Mouse (Mus musculus) forebrain, embryonic 15.5 days (tissue): Measurements from ENCODE around the gene Acsm5. TPM values are rescaled to one million over a fixed set of nuclear protein-coding genes. Genes with fewer than 3 reads are reported as not detected.

Experiments
- ATAC-seq: fragments of 200-750 bp; cut with Nextera tagmentation; replicated peaks from 2 replicates; pipeline ENCODE4 v1.8.0; 2017; ENCODE audit warnings: mild to moderate bottlenecking, moderate TSS enrichment, moderate library complexity
- H3K27ac ChIP-seq: fragments of 300-500 bp; sonication (generic); replicated peaks from 2 replicates; pipeline ENCODE4 v1.5.1; 2015; ENCODE audit warnings: mild to moderate bottlenecking, inconsistent platforms
- H3K27me3 ChIP-seq: fragments of 300-500 bp; sonication (generic); 2 replicates; pipeline ENCODE4 v1.6.1; 2015; ENCODE audit warnings: inconsistent platforms
- H3K36me3 ChIP-seq: fragments of 300-500 bp; sonication (generic); 2 replicates; pipeline ENCODE4 v1.6.1; 2015; ENCODE audit warnings: mild to moderate bottlenecking, inconsistent platforms
- H3K4me1 ChIP-seq: fragments of 300-500 bp; sonication (generic); 2 replicates; pipeline ENCODE4 v1.6.1; 2015; ENCODE audit warnings: inconsistent platforms
- H3K4me2 ChIP-seq: fragments of 300-500 bp; sonication (generic); replicated peaks from 2 replicates; pipeline ENCODE4 v1.6.1; 2015; ENCODE audit warnings: mild to moderate bottlenecking, inconsistent platforms
- H3K4me3 ChIP-seq: fragments of 300-500 bp; sonication (generic); 2 replicates; pipeline ENCODE4 v1.5.1; 2015; ENCODE audit warnings: mild to moderate bottlenecking, inconsistent platforms
- H3K9ac ChIP-seq: fragments of 300-500 bp; sonication (generic); replicated peaks from 2 replicates; pipeline ENCODE4 v1.6.1; 2015; ENCODE audit warnings: mild to moderate bottlenecking, inconsistent platforms
- H3K9me3 ChIP-seq: fragments of 300-500 bp; sonication (generic); 2 replicates; pipeline ENCODE4 v1.6.1; 2016; ENCODE audit warnings: inconsistent platforms
- WGBS: fragments of 180-500 bp; shearing (Covaris S2); methylation state at CpG from one replicate; pipeline ENCODE4 v1.1.7; 2015; ENCODE audit warnings: mixed read lengths; 5-methylcytosine and 5-hydroxymethylcytosine counted together
- polyA plus RNA-seq: library from polyadenylated mRNA; unstranded; fragments of >200 nt; fragmentation: Nextera tagmentation; extraction: Ambion mirVana; gene quantifications from 2 replicates; pipeline ENCODE4 v1.2.1, GENCODE M21; 2015

Acsm5 gene
- not detected in 2 replicates for polyA plus RNA-seq

DNA sequence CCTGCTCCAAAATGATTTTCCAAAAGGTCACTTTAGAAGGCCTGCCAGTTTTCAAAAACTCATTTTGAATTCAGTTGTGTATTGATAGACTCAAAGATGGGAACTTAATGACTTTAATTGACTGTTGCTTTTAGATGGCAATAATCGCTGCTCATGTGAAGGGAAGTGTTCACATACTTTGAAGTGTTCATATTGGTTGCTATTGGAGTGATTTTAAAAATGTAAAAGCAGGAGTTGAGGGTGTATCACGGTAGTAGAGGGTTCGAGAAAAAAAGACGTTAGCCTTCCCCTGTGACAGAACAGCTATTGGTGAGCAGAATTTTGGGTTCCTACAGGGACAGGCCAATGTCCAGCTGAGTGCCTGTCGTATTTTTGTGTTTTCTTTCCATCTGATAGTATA lies at the start of gene Acsm5:
Acsm5 (plus strand) TSS at position 301 of the 400 bp plus-strand sequence.
- no peak within 1 kb of the TSS for H3K4me2 ChIP-seq
- H3K4me3 ChIP-seq = no peak within 1 kb of the TSS
- H3K27me3 ChIP-seq = no peaks in the 10 kb centered on the region
- H3K9ac ChIP-seq = no peak within 1 kb of the TSS
- no peaks in the 10 kb centered on the region for H3K9me3 ChIP-seq
- WGBS = 76% methylated on average over 5 of the region's 5 CpGs
- H3K27ac ChIP-seq = no peak within 1 kb of the TSS
- no peak for ATAC-seq
- H3K4me1 ChIP-seq = no peaks in the 10 kb centered on the region
- H3K36me3 ChIP-seq = no peaks in the 10 kb centered on the region

DNA sequence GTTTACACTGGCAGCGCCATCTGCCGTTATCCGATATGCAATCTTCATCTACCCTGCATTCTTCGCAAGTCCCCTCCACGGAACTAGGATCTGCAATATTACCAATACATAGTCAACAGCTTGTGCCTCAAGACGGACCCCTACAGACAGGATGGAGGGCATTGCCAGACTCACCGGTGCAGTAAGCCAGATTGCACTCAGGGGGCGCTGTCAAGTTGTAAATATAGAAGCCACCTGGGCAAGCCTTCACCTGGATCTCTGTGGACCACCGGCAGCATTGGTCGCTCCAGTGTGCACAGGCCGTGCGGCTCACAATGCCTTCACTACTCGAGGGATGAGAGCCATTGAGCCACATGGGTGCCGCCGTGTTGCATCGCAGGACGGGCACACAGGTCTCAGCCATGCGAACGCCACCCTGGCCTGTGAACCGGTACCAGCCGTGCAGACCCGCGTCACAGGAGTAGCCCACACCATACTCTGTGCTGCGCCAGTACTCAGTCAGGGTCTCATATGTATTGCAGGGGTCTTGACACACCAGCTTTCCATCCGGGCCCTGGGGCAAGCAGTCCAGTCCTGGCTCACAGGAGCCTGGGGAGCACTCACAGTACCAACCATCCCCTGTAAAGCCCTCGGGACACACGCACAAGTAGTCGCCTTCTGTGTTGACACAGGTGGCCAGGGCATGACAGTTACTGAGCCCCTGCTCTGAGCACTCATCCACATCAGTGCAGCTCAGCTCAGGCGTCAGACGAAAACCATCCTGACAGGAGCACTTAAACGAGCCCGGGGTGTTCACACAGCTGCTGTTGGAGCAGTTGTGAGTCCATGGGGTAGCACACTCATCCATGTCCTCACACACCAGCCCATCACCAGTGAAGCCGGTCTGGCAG lies 42.5 kb upstream of the Acsm5 start:
- Histone ChIP-seq H3K36me3 (no peaks in the 10 kb centered on the region), H3K9me3 (no peaks in the 10 kb centered on the region), H3K4me3 (no peak overlapping the region), H3K9ac (no peak overlapping the region), H3K4me2 (no peak overlapping the region), H3K4me1 (no peaks in the 10 kb centered on the region), H3K27ac (no peak overlapping the region), H3K27me3 (no peaks in the 10 kb centered on the region)
- WGBS = 76% methylated on average over 33 of the region's 33 CpGs
- no peak for ATAC-seq

DNA sequence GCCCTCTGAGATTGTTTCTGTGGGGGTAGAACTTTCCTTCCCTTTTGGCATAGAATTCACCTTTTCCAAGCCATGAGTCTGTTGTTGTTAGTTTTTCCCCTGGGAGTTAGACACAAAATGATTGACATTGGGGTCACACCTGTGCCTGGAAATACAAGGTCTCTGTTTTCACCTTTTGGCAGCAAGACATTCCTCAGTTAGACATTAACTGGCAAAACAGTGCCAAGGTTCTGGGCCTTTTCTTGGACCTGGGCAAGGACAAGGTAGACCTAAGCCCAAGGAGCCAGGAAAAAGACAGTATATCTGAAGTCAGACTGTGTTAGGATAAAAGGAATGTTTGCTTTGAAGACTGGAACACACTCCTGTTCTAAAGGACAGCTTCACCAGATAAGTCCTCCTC lies 40.0 kb upstream of the Acsm5 start, which contains the start of gene Umod:
Umod (minus strand) TSS at position 27 of the 400 bp plus-strand sequence.
- no peaks in the 10 kb centered on the region for H3K27me3 ChIP-seq
- H3K4me2 ChIP-seq = no peak within 1 kb of the TSS
- H3K27ac ChIP-seq = no peak within 1 kb of the TSS
- no peaks in the 10 kb centered on the region for H3K4me1 ChIP-seq
- no peaks in the 10 kb centered on the region for H3K36me3 ChIP-seq
- H3K9ac ChIP-seq = no peak within 1 kb of the TSS
- no peaks in the 10 kb centered on the region for H3K9me3 ChIP-seq
- no peak for ATAC-seq
- no peak within 1 kb of the TSS for H3K4me3 ChIP-seq

DNA sequence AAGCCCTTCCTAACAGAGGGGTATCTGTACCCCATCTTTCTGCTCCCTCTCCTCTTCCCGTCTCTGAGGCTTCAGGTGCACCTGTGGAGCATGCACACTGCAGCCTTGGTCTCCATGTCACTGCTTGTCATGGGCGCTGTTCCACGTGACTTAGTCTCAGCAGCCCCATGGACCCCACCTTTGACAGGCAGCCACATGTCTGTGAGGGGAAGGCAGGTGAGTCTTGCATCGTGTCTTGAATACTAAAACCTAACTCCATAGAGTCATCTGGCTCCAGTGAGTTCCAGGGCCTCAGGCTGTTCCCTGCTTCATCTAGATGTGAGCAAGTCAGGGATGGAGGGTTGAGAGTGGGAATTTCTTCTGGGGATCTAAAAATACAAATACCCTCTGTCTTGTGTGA lies 35.1 kb upstream of the Acsm5 start:
- WGBS = 82% methylated on average over 4 of the region's 4 CpGs
- Histone ChIP-seq H3K9ac (no peak overlapping the region), H3K4me1 (no peaks in the 10 kb centered on the region)

DNA sequence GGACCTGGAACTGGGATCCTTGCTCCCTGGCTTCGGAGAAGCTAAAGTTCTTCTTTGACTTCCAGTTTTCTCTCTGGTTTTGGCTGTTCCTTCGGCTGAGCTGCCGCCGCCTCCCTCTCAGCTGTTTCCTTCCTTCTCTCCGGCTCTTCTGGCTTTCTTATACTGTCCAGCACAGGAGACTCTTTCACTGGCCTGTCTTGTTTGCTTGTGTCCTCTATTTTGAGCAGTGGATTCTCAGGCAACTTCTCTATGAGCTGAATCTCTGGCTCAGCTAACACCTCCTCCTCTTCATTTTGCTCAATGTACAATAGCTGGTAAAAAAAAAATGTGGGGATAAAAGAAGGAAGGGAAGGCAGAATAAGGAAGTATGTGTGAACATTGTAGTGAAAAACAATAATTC lies 32.6 kb upstream of the Acsm5 start:
- no peaks in the 10 kb centered on the region for H3K9me3 ChIP-seq
- no peak for ATAC-seq
- no peak overlapping the region for H3K4me3 ChIP-seq
- H3K36me3 ChIP-seq = no peaks in the 10 kb centered on the region
- 91% methylated on average over 5 of the region's 5 CpGs for WGBS
- no peak overlapping the region for H3K27ac ChIP-seq
- no peak overlapping the region for H3K4me2 ChIP-seq
- no peaks in the 10 kb centered on the region for H3K27me3 ChIP-seq
- H3K9ac ChIP-seq = no peak overlapping the region
- no peaks in the 10 kb centered on the region for H3K4me1 ChIP-seq

More for the DNA sequence above, 35.1 kb upstream of the Acsm5 start:
- Histone ChIP-seq H3K27ac (no peak overlapping the region), H3K4me2 (no peak overlapping the region), H3K4me3 (no peak overlapping the region), H3K9me3 (no peaks in the 10 kb centered on the region), H3K36me3 (no peaks in the 10 kb centered on the region), H3K27me3 (no peaks in the 10 kb centered on the region)
- no peak for ATAC-seq

DNA sequence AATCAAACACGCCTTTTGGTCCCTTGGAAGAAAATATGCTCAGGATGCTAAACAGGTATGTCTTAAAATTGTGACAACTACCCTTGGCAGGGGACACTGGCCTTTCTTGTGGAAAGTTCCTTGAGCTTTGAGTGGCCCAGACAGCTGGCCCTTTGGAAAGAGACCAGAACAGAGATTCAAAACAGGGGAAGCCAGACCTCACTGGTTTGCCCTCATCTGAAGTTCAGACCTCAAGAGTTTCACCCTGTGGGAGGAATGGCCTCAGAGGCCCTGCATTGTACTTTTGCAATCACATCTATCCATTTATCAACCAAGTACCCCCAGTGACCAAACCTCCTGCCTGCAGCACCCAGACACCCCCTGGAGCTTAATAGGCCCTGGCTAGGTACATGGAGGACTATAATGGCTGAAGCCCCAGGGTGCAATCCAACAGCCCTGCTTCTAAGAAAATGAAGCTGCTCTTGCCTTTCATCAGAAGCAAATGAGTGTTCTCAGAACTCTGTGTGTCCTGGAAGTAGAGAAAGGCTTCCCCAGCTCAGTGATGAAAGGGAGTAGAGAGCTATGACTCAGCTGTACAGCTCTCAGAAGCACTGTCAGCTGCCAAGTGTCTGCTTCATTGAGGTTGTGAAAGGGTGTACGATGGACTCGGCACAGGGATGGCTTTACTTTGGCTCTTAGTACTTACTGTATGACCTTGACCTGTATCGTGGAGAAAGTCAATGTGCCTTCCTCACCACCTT lies 29.1 kb upstream of the Acsm5 start:
- no peaks in the 10 kb centered on the region for H3K27me3 ChIP-seq
- no peak overlapping the region for H3K9ac ChIP-seq
- ATAC-seq = no peak
- WGBS = 86% methylated on average over 4 of the region's 4 CpGs
- H3K9me3 ChIP-seq = no peaks in the 10 kb centered on the region
- no peaks in the 10 kb centered on the region for H3K36me3 ChIP-seq
- H3K4me3 ChIP-seq = no peak overlapping the region
- H3K4me2 ChIP-seq = no peak overlapping the region
- H3K27ac ChIP-seq = no peak overlapping the region
- H3K4me1 ChIP-seq = no peaks in the 10 kb centered on the region

DNA sequence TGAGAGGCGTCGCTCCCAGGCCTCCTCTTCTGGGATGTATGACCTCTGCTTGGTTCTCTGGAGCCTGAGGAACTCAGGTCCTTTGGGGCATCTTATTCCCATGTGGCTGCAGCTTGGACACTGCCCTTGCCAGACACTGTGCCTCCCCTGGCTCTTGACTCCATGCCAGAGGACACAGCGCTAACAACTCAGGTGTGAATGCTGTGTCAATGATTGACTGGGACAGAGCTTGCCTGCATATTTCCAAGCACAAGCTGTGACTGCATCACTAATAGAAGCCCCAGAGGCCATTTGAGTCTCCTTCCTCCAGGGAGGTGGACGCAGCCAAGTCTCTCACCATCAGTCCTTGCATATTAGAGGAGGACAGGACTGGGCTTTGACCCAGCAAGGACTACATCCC lies 8.1 kb upstream of the Acsm5 start:
- no peak overlapping the region for H3K9ac ChIP-seq
- WGBS = 95% methylated on average over 4 of the region's 4 CpGs
- H3K4me1 ChIP-seq = no peaks in the 10 kb centered on the region
- H3K36me3 ChIP-seq = no peaks in the 10 kb centered on the region
- H3K4me3 ChIP-seq = no peak overlapping the region
- no peak overlapping the region for H3K4me2 ChIP-seq
- no peak overlapping the region for H3K27ac ChIP-seq
- H3K9me3 ChIP-seq = no peaks in the 10 kb centered on the region
- H3K27me3 ChIP-seq = no peaks in the 10 kb centered on the region
- ATAC-seq = no peak

GRCm38 (mm10) chr7:119513056-119513455 lies 6.2 kb upstream of the Acsm5 start:
- 0 out of 2 replicates have a peak, but pooled peaks have one; percentile 48 for ATAC-seq
- WGBS = 23% methylated on average over 7 of the region's 7 CpGs

DNA sequence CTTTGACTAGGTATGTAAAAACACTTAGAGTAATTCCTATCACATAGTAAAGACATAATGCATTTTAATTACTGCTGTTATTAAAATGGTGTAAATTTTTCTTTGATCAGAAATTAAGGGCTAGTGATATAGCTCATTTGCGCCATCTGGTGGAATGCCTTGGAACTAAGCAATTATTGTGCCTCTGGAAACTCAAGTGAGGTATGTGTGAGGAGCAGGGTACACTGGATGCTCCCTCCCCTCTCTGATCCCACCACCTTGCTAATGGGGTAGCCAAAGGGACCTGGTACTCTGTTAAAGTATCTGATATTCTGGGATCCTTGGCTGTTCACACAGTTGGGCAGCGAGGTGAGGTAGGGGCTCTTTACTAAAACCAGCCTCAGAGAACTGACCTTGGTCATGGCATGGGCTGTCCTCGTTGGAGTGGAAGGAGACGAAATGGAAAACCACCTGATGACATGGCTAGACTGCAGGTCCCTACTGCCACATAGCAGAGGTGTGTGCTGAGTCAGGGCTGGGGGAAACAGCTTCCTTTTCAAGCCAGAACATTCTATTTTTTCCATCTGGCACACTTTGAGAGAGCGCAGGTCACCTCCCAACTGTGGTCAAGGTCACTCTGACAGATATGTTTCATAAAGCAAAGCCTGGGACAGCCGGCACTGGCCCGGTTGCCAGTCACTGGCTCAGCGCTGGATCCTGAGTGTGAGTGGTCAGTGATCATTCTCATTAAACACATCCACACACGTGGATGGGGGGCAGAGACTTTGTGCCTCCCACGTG lies 3.6 kb upstream of the Acsm5 start:
- Histone ChIP-seq H3K4me3 (no peak overlapping the region), H3K9me3 (no peaks in the 10 kb centered on the region), H3K27ac (no peak overlapping the region), H3K36me3 (no peaks in the 10 kb centered on the region), H3K27me3 (no peaks in the 10 kb centered on the region), H3K4me1 (no peaks in the 10 kb centered on the region), H3K4me2 (no peak overlapping the region), H3K9ac (no peak overlapping the region)
- ATAC-seq = peak; percentile 55; the same call in 1 of the 2 replicates
- WGBS = 73% methylated on average over 10 of the region's 10 CpGs

More at GRCm38 (mm10) chr7:119513056-119513455, 6.2 kb upstream of the Acsm5 start:
- H3K4me3 ChIP-seq = no peak overlapping the region
- no peak overlapping the region for H3K27ac ChIP-seq
- H3K9me3 ChIP-seq = no peaks in the 10 kb centered on the region
- no peaks in the 10 kb centered on the region for H3K27me3 ChIP-seq
- no peaks in the 10 kb centered on the region for H3K36me3 ChIP-seq
- H3K4me1 ChIP-seq = no peaks in the 10 kb centered on the region
- no peak overlapping the region for H3K4me2 ChIP-seq
- H3K9ac ChIP-seq = no peak overlapping the region

GRCm38 (mm10) chr7:119516272-119516558 lies 3.0 kb upstream of the Acsm5 start:
- ATAC-seq = no peak
- no peaks in the 10 kb centered on the region for H3K27me3 ChIP-seq
- H3K9me3 ChIP-seq = no peaks in the 10 kb centered on the region
- no peak overlapping the region for H3K4me3 ChIP-seq
- H3K4me1 ChIP-seq = no peaks in the 10 kb centered on the region
- no peak overlapping the region for H3K27ac ChIP-seq
- H3K36me3 ChIP-seq = no peaks in the 10 kb centered on the region
- H3K9ac ChIP-seq = no peak overlapping the region
- WGBS = 81% methylated on average over 7 of the region's 7 CpGs
- no peak overlapping the region for H3K4me2 ChIP-seq

DNA sequence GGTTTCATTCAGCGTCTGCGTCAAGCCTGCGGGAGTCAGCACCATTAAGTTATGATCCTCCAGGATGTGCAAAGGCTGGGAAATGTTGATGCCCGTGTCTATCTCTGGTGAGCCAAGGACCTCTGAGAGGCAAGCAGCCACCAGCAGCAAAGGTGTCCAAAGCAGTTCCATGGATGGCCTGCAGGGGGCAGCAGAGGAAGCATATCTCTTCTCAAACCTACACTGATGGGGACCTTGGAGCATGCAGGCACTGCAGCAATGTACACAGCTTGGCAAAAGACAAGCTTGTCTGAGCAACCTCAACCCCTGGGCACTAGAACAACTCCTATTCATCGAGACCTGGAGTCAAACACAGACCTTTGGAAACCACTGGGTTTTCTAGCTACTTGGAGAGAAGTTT lies 391 bp downstream of the Acsm5 start:
- Histone ChIP-seq H3K36me3 (no peaks in the 10 kb centered on the region), H3K9ac (no peak overlapping the region), H3K27me3 (no peaks in the 10 kb centered on the region), H3K27ac (no peak overlapping the region), H3K9me3 (no peaks in the 10 kb centered on the region), H3K4me1 (no peaks in the 10 kb centered on the region), H3K4me2 (no peak overlapping the region), H3K4me3 (no peak overlapping the region)
- ATAC-seq = no peak
- 52% methylated on average over 5 of the region's 5 CpGs for WGBS

DNA sequence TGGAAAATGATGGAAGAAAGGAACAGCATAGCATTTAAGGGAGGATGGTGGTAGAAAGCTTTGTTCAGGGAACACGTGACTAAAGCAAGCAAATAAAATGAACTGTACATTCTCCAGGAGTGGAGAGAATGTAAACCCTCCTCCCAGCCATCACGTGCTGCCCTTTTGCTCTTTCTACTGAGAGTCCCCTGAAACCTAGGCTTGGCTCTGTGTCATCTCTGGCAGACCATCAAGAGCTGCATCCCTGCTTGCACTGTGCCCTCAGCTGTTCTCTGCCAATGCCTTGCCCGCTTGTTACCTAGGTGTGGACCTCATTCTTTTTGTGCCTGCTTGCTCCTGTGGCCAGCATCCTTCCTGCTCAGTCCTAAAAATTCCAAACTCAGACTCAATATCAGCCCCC lies 2.6 kb downstream of the Acsm5 start:
- H3K4me1 ChIP-seq = peaks cover 12% of the 10 kb centered on the region; the same call in 1 of the 2 replicates

More for the DNA sequence above, 2.6 kb downstream of the Acsm5 start:
- no peaks in the 10 kb centered on the region for H3K9me3 ChIP-seq
- H3K27ac ChIP-seq = no peak overlapping the region
- ATAC-seq = no peak
- H3K9ac ChIP-seq = no peak overlapping the region
- no peaks in the 10 kb centered on the region for H3K27me3 ChIP-seq
- H3K4me2 ChIP-seq = no peak overlapping the region
- WGBS = 82% methylated on average over 3 of the region's 3 CpGs
- H3K4me3 ChIP-seq = no peak overlapping the region
- no peaks in the 10 kb centered on the region for H3K36me3 ChIP-seq
